Mouse (Mus musculus) small intestine, adult 2 months (tissue): Measurements from ENCODE around the gene Hist2h2bb.
A peak's percentile ranks its signal among the peaks of the same experiment; 100 is the strongest.
"Not testable (repeated sequence)": the region's sequence is repeated elsewhere in the genome, so short reads cannot be mapped to it uniquely, and the experiment has no call there.

Experiments
- CTCF ChIP-seq: fragments of 200-500 bp; IDR thresholded peaks from 2 replicates; pipeline ENCODE4 v1.5.1; 2012; ENCODE audit warnings: low read depth, mild to moderate bottlenecking, control low read depth, inconsistent platforms, low read length, moderate library complexity, mixed read lengths; ENCODE audit not compliant: insufficient replicate concordance, insufficient read length; ENCODE audit errors: extremely low read depth
- POLR2A ChIP-seq: fragments of 200-500 bp; IDR thresholded peaks from 2 replicates; pipeline ENCODE4 v1.6.1; 2012; ENCODE audit warnings: low read depth, mild to moderate bottlenecking, control low read depth, inconsistent platforms, low read length, moderate library complexity

GRCm38 (mm10) chr3:96220131-96220764, 49.3 kb upstream of the Hist2h2bb start:
- not testable (repeated sequence) for TF ChIP-seq CTCF
- TF ChIP-seq POLR2A, result peak; percentile 64; the same call in 1 of the 2 replicates
